Mouse (Mus musculus) G1E (cell line): Measurements from ENCODE around the gene Setd6.

Experiments used
- CTCF ChIP-seq: IDR thresholded peaks from 2 replicates; pipeline ENCODE4 v1.5.1; 2012; ENCODE audit warnings: low read depth, low read length, inconsistent platforms, mixed read lengths
- POLR2AphosphoS5 ChIP-seq: IDR thresholded peaks from 2 replicates; pipeline ENCODE4 v1.6.1; 2012; ENCODE audit warnings: low read depth, low read length, inconsistent platforms; ENCODE audit not compliant: insufficient replicate concordance

DNA sequence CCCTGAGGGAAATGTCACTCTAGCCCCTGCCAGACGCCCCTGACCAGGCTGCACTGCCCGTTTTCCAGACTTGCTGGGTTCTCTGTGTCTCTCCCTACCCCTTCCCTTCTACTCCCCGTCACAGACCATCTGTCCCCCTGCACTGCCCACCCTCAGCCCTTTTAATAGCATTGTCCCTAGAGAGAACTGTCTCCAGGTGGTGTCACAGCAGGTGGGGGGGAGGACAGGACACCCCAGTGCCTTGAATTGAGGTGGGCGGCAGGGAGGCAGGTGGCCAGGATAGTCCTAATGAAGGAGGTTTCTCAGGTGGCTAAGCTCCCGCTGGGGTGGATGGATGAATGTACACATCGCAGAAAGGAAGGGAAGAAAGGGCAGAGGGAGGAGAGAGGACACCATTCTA is 21.1 kb upstream of the Setd6 start:
- TF ChIP-seq CTCF: no peak
- no peak for TF ChIP-seq POLR2AphosphoS5
